Mouse (Mus musculus): Measurements from ENCODE around the gene Znrf1.

DNA sequence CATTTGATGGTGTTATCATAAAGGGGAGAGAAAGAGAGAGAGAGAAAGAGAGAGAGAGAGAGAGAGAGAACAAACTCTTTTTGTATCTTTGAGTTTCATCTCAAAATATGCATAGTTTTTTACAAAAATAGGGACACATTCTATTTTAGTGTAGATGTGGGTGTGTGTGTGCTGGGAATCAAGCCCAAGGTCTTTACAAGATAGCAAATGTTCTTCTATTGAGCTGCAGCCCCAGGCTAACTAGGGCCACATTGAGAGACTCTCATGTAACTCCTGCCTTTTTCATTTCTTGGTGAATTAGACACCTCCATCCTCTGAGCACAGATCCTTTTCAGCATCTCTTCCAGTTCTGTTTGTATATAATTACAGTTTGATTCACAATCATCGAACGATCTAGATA lies 105.2 kb downstream of the Znrf1 start:
- no peak for TF ChIP-seq CTCF (IDR thresholded peaks at IDR 0.05; ENCODE audit: control insufficient read depth, insufficient read depth, insufficient read length)
- no peak for TF ChIP-seq USF1 (IDR thresholded peaks at IDR 0.05; ENCODE audit: low read depth)
- TF ChIP-seq FOSL1 (IDR thresholded peaks at IDR 0.05; ENCODE audit: insufficient read depth, low read length, poor library complexity, severe bottlenecking): no peak
- no peak for TF ChIP-seq CEBPB (IDR thresholded peaks at IDR 0.05; ENCODE audit: low read depth)

All from C2C12 (cell line).